Mouse (Mus musculus) G1E (cell line): Measurements from ENCODE around the gene Klhl36.

ENCODE experiments used
- CTCF ChIP-seq: IDR thresholded peaks from 2 replicates; pipeline ENCODE4 v1.5.1; 2012; ENCODE audit warnings: low read depth, low read length, inconsistent platforms, mixed read lengths
- GATA1 ChIP-seq: IDR thresholded peaks from 2 replicates; pipeline ENCODE4 v1.6.1; 2012; ENCODE audit warnings: borderline replicate concordance, low read length, inconsistent platforms, mixed read lengths

DNA sequence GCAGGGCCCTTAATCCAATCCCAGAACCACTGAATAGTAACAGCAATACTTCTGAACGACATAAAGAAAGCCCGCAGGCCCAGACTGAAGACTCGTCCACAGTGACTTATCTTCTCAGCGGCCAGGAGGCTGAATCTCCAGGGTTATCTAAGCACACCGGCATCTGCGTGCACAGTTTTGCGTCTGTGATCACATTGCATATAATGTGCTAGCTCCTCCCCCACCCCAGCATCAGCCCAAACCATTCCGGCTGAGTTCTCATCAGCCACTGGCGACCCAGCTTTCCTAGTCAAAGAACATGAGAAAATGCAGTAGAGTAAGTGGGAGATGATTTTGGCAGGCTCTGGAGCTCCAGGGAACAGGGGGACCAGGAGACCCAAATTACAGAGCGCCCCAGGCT, 33.1 kb upstream of the Klhl36 start:
- TF ChIP-seq CTCF (no peak), GATA1 (no peak)
